Mouse (Mus musculus) hindbrain, postnatal 0 days (tissue): ENCODE data around the gene Tnni2. TPM values are rescaled to one million over a fixed set of nuclear protein-coding genes. Genes with fewer than 3 reads are reported as not detected.

Experiments
- ATAC-seq: fragments of 200-750 bp; cut with Nextera tagmentation; 2 replicates; pipeline ENCODE4 v1.8.0; 2017; ENCODE audit warnings: mild to moderate bottlenecking, moderate TSS enrichment, moderate library complexity
- DNase-seq: peaks from one replicate; pipeline ENCODE4 v3.0.0-alpha.2; 2015; ENCODE audit warnings: low spot score
- H3K27ac ChIP-seq: fragments of 300-500 bp; sonication (generic); 2 replicates; pipeline ENCODE4 v1.5.1; 2014; ENCODE audit warnings: mild to moderate bottlenecking
- H3K27me3 ChIP-seq: fragments of 300-500 bp; sonication (generic); 2 replicates; pipeline ENCODE4 v1.6.1; 2014; ENCODE audit warnings: low read length, mixed read lengths; ENCODE audit not compliant: insufficient read depth
- H3K36me3 ChIP-seq: fragments of 300-500 bp; sonication (generic); 2 replicates; pipeline ENCODE4 v1.6.1; 2014; ENCODE audit warnings: low read length, mixed read lengths; ENCODE audit not compliant: insufficient read depth
- H3K4me1 ChIP-seq: fragments of 300-500 bp; sonication (generic); 2 replicates; pipeline ENCODE4 v1.6.1; 2014; ENCODE audit warnings: antibody characterized with exemption, low read length, mixed read lengths; ENCODE audit not compliant: insufficient read depth
- H3K4me2 ChIP-seq: fragments of 300-500 bp; sonication (generic); 2 replicates; pipeline ENCODE4 v1.6.1; 2014; ENCODE audit warnings: low read depth, mild to moderate bottlenecking, low read length, moderate library complexity, mixed read lengths
- H3K4me3 ChIP-seq: fragments of 300-500 bp; sonication (generic); 2 replicates; pipeline ENCODE4 v1.5.1; 2014; ENCODE audit warnings: low read length
- H3K9ac ChIP-seq: fragments of 300-500 bp; sonication (generic); replicated peaks from 2 replicates; pipeline ENCODE4 v1.6.1; 2014; ENCODE audit warnings: mild to moderate bottlenecking, low read length, moderate library complexity, mixed read lengths
- H3K9me3 ChIP-seq: fragments of 300-500 bp; sonication (generic); 2 replicates; pipeline ENCODE4 v1.6.1; 2016; ENCODE audit warnings: low read length, mixed read lengths
- CTCF ChIP-seq: IDR thresholded peaks from 2 replicates; pipeline ENCODE4 v1.5.1; 2016; ENCODE audit warnings: antibody characterized with exemption, control low read depth, low read depth
- WGBS: fragments of 180-500 bp; shearing (Covaris S2); extraction: QIAGEN DNeasy Blood & Tissue Kit; methylation state at CpG from one replicate; pipeline ENCODE4 v1.1.7; 2014; 5-methylcytosine and 5-hydroxymethylcytosine counted together
- polyA plus RNA-seq: library from polyadenylated mRNA; unstranded; fragments of >200 nt; fragmentation: Nextera tagmentation; extraction: Ambion mirVana; gene quantifications from 2 replicates; pipeline ENCODE4 v1.2.1, GENCODE M21; 2015
- total RNA-seq: library from RNA; depleted of rRNA; stranded (reverse); fragments of >200 nt; gene quantifications from 2 replicates; pipeline ENCODE4 v1.2.3, GENCODE M21; 2014; rRNA removed

Gene Tnni2
- 1.3 and 8.5 TPM in 2 replicates for total RNA-seq
- polyA plus RNA-seq = 0.63 TPM in 2 replicates

DNA sequence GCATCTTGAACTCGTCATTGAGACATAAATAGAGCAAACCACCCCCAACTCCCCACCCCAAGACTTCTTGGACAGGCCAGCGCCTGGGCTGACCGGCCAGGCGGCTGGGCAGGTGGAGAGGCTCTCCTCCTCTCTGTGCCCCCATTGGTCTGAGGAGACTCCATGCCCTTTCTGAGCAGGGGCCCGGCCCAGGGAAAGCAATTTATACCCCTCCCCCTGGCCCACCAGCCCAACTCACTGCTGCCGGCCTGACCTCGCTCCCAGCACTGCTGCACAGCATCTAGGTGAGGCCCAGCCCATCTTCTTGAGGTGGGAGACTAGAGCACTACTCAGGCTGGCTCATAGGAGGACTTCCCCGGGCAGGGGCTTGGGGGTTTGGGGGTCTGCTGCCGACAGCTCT lies at the start of gene Tnni2:
Gene Tnni2 (plus strand): TSS at position 224 of the 400 bp plus-strand sequence.
- no peak for ATAC-seq
- H3K4me3 ChIP-seq = no peak within 1 kb of the TSS
- no peak within 1 kb of the TSS for H3K4me2 ChIP-seq

DNA sequence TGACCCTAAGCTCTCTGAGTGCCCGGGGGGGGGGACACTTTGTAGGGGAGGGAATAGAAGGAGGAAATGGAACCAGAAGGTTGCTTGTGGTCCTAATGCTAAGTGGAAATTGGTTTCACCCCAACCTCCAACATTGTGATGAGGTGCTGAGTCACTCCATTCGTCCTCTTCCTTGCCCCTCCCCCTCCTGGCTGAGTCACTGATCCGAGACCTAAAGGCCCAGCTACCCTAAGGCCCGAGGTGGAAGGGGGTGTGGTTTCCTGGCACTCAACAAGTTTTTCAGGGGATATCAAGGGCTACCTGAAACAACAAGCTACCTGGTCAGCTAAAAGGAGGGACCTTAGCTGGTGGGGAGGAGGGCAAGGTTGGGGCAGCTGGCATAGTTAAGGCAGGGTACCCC lies 48.4 kb upstream of the Tnni2 start:
- no peak overlapping the region for H3K9ac ChIP-seq
- H3K4me2 ChIP-seq = no peak overlapping the region
- H3K4me1 ChIP-seq = no peaks in the 10 kb centered on the region
- H3K9me3 ChIP-seq = no peaks in the 10 kb centered on the region
- TF ChIP-seq CTCF = no peak
- WGBS = 26% methylated on average over 4 of the region's 4 CpGs
- H3K27me3 ChIP-seq = no peaks in the 10 kb centered on the region
- H3K36me3 ChIP-seq = no peaks in the 10 kb centered on the region
- no peak overlapping the region for H3K4me3 ChIP-seq
- ATAC-seq (no peak), DNase-seq (no peak)
- no peak overlapping the region for H3K27ac ChIP-seq

More for the DNA sequence above, at the start of gene Tnni2:
- Histone ChIP-seq H3K4me1 (no peaks in the 10 kb centered on the region), H3K9me3 (no peaks in the 10 kb centered on the region), H3K27me3 (no peaks in the 10 kb centered on the region), H3K9ac (no peak within 1 kb of the TSS), H3K36me3 (no peaks in the 10 kb centered on the region), H3K27ac (no peak within 1 kb of the TSS)
- DNase-seq = no peak
- TF ChIP-seq CTCF = no peak
- WGBS = 81% methylated on average over 9 of the region's 9 CpGs

GRCm38 (mm10) chr7:142394261-142395190 lies 47.1 kb upstream of the Tnni2 start:
- ATAC-seq (no peak), DNase-seq (no peak)
- Histone ChIP-seq H3K36me3 (no peaks in the 10 kb centered on the region), H3K9ac (no peak overlapping the region), H3K4me2 (no peak overlapping the region), H3K9me3 (no peaks in the 10 kb centered on the region), H3K27me3 (no peaks in the 10 kb centered on the region), H3K4me1 (no peaks in the 10 kb centered on the region), H3K27ac (no peak overlapping the region), H3K4me3 (no peak overlapping the region)
- no peak for TF ChIP-seq CTCF
- 66% methylated on average over 6 of the region's 6 CpGs for WGBS

GRCm38 (mm10) chr7:142395472-142395871 lies 46.1 kb upstream of the Tnni2 start:
- WGBS = 89% methylated on average over 4 of the region's 4 CpGs
- Histone ChIP-seq H3K4me1 (no peaks in the 10 kb centered on the region), H3K27me3 (no peaks in the 10 kb centered on the region), H3K4me3 (no peak overlapping the region), H3K9ac (no peak overlapping the region), H3K4me2 (no peak overlapping the region), H3K9me3 (no peaks in the 10 kb centered on the region), H3K27ac (no peak overlapping the region), H3K36me3 (no peaks in the 10 kb centered on the region)
- no peak for ATAC-seq
- DNase-seq = no peak
- TF ChIP-seq CTCF = no peak

DNA sequence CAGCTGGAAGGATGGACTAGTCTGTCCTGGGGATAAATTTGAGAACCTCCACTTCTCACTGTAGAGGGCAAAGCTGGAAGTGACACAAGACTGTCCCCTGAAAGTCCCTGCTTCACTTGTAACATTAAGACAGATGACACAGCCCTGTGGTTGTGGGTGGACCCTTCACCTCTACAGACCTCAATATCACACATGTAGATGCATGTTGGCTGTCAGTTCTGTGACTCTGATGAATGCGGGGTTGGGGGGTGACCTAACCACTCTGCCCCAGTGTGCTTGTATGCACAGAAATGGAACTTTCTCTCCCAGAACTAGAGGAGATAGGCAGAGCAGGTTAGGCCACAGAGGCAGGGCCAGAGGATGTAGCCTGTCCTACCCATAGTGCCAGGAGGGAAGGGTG lies 45.0 kb upstream of the Tnni2 start:
- no peak overlapping the region for H3K27ac ChIP-seq
- H3K27me3 ChIP-seq = no peaks in the 10 kb centered on the region
- DNase-seq = no peak
- no peak for TF ChIP-seq CTCF
- WGBS = 89% methylated on average over 1 of the region's 1 CpGs
- no peak overlapping the region for H3K9ac ChIP-seq
- no peak overlapping the region for H3K4me3 ChIP-seq
- no peak for ATAC-seq
- H3K4me2 ChIP-seq = no peak overlapping the region
- H3K4me1 ChIP-seq = no peaks in the 10 kb centered on the region
- H3K36me3 ChIP-seq = no peaks in the 10 kb centered on the region
- no peaks in the 10 kb centered on the region for H3K9me3 ChIP-seq

GRCm38 (mm10) chr7:142398052-142398451 lies 43.6 kb upstream of the Tnni2 start:
- Histone ChIP-seq H3K27me3 (no peaks in the 10 kb centered on the region), H3K4me2 (no peak overlapping the region), H3K27ac (no peak overlapping the region), H3K36me3 (no peaks in the 10 kb centered on the region), H3K4me3 (no peak overlapping the region), H3K9ac (no peak overlapping the region), H3K4me1 (no peaks in the 10 kb centered on the region), H3K9me3 (no peaks in the 10 kb centered on the region)
- no peak for TF ChIP-seq CTCF
- ATAC-seq = no peak
- WGBS = 63% methylated on average over 2 of the region's 2 CpGs
- DNase-seq = no peak

DNA sequence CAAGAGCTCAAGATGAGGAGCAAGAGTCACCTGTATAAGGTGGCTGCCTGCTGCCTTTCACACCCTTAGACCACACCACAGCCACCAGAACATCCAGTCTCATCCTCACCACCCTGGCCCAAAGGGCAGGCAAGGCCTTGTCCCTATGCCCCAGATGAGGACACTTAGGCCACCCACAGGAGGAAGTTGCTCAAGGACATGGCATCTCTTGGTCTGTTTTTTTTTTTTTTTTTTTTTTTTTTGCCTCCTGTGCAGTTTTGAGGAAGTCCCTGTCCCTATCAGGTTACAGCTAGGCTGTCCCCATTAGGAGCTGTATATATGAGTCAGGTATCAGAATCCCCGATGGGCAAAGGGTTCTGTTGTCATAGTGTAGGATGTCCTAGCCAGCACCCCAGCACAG lies 42.4 kb upstream of the Tnni2 start:
- no peaks in the 10 kb centered on the region for H3K4me1 ChIP-seq

More for the DNA sequence above, 42.4 kb upstream of the Tnni2 start:
- TF ChIP-seq CTCF = no peak
- WGBS = 82% methylated on average over 1 of the region's 1 CpGs
- ATAC-seq = no peak
- H3K27ac ChIP-seq = no peak overlapping the region
- H3K4me2 ChIP-seq = no peak overlapping the region
- H3K9me3 ChIP-seq = no peaks in the 10 kb centered on the region
- H3K4me3 ChIP-seq = no peak overlapping the region
- H3K36me3 ChIP-seq = no peaks in the 10 kb centered on the region
- no peak overlapping the region for H3K9ac ChIP-seq
- no peak for DNase-seq
- no peaks in the 10 kb centered on the region for H3K27me3 ChIP-seq
